Mouse (Mus musculus) heart, embryonic 14.5 days (tissue): ENCODE results near the gene Plb1. TPM values are rescaled to one million over a fixed set of nuclear protein-coding genes. Genes with fewer than 3 reads are reported as not detected.

ENCODE experiments used
- ATAC-seq: fragments of 200-750 bp; cut with Nextera tagmentation; 2 replicates; pipeline ENCODE4 v1.8.0; 2017; ENCODE audit warnings: low read depth, moderate TSS enrichment; ENCODE audit not compliant: insufficient number of reproducible peaks, insufficient read depth, low FRiP score
- H3K27ac ChIP-seq, 2 experiments: fragments of 200-500 bp in 1 of 2; fragments of 300-500 bp in 1 of 2; sonication (generic) in 1 of 2; replicated peaks in 1 of 2; 2 replicates each; pipeline ENCODE4 v1.5.1; 2012 to 2014; ENCODE audit warnings: low read depth in 2 of 2, low read length in 2 of 2, control low read depth in 1 of 2, mild to moderate bottlenecking in 1 of 2, mixed read lengths in 1 of 2; ENCODE audit not compliant: control insufficient read depth in 1 of 2, insufficient read depth in 1 of 2
- H3K27me3 ChIP-seq: fragments of 300-500 bp; sonication (generic); 2 replicates; pipeline ENCODE4 v1.6.1; 2014; ENCODE audit warnings: mild to moderate bottlenecking, low read length, control low read depth; ENCODE audit not compliant: control insufficient read depth, insufficient read depth
- H3K36me3 ChIP-seq: fragments of 300-500 bp; sonication (generic); 2 replicates; pipeline ENCODE4 v1.6.1; 2014; ENCODE audit warnings: mild to moderate bottlenecking, control low read depth, low read length, mixed read lengths; ENCODE audit not compliant: control insufficient read depth, insufficient read depth
- H3K4me1 ChIP-seq, 2 experiments: fragments of 200-500 bp in 1 of 2; fragments of 300-500 bp in 1 of 2; sonication (generic) in 1 of 2; 2 replicates each; pipeline ENCODE4 v1.6.1; 2012 to 2014; ENCODE audit warnings: low read length in 2 of 2, control low read depth in 1 of 2, mixed read lengths in 1 of 2; ENCODE audit not compliant: control insufficient read depth in 2 of 2, insufficient read depth in 2 of 2
- H3K4me2 ChIP-seq: fragments of 300-500 bp; sonication (generic); 2 replicates; pipeline ENCODE4 v1.6.1; 2014; ENCODE audit warnings: mild to moderate bottlenecking, low read length
- H3K4me3 ChIP-seq, 2 experiments: fragments of 200-500 bp in 1 of 2; fragments of 300-500 bp in 1 of 2; sonication (generic) in 1 of 2; 2 replicates each; pipeline ENCODE4 v1.5.1; 2012 to 2014; ENCODE audit warnings: low read length in 2 of 2, mild to moderate bottlenecking in 2 of 2, control low read depth in 1 of 2, low read depth in 1 of 2, moderate library complexity in 1 of 2; ENCODE audit not compliant: control insufficient read depth in 1 of 2, insufficient read depth in 1 of 2
- H3K9ac ChIP-seq: fragments of 300-500 bp; sonication (generic); 2 replicates; pipeline ENCODE4 v1.6.1; 2014; ENCODE audit warnings: mild to moderate bottlenecking, low read length
- H3K9me3 ChIP-seq: fragments of 300-500 bp; sonication (generic); 2 replicates; pipeline ENCODE4 v1.6.1; 2016; ENCODE audit warnings: low read length, control low read depth; ENCODE audit not compliant: control insufficient read depth
- WGBS: fragments of 180-500 bp; shearing (Covaris S2); extraction: QIAGEN DNeasy Blood & Tissue Kit; methylation state at CpG from one replicate; pipeline ENCODE4 v1.1.7; 2014; 5-methylcytosine and 5-hydroxymethylcytosine counted together
- polyA plus RNA-seq: library from polyadenylated mRNA; unstranded; fragments of >200 nt; fragmentation: Nextera tagmentation; extraction: Ambion mirVana; gene quantifications from 2 replicates; pipeline ENCODE4 v1.2.1, GENCODE M21; 2014

The Plb1 gene
- polyA plus RNA-seq, 1 experiment from 2014 or later: 3.2 TPM

DNA sequence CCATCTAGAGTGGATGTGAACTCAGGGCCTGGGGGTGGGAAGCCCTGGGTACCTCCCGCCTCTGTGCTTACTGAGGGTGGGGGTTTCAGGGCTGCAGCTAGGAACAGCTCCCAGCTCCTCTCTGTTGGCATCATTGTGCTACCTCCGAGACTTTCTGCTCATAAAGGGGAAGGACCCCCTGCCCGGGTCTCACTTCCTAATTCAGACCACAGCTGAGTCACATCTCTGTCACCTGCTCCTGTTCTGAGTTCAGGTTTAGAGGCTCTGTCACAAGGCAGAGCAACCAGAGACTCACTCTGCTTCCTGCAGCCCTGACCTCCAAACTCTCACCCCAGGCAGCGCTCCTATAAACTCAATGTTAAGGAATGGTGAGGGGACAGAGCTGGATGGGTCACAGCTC lies 53.8 kb downstream of the Plb1 start:
- no peak overlapping the region for H3K27ac ChIP-seq
- H3K4me3 ChIP-seq: no peak overlapping the region
- no peaks in the 10 kb centered on the region for H3K27me3 ChIP-seq
- H3K36me3 ChIP-seq: no peaks in the 10 kb centered on the region
- H3K4me1 ChIP-seq: no peaks in the 10 kb centered on the region; a peak in 1 of 4 replicates
- ATAC-seq: no peak
- 84% methylated on average over 4 of the region's 4 CpGs for WGBS
- H3K9me3 ChIP-seq: no peaks in the 10 kb centered on the region
- H3K9ac ChIP-seq: no peak overlapping the region
- no peak overlapping the region for H3K4me2 ChIP-seq

- H3K4me1 ChIP-seq: no peaks in the 10 kb centered on the region; a peak in 1 of 4 replicates
- H3K36me3 ChIP-seq: no peaks in the 10 kb centered on the region
- no peak overlapping the region for H3K9ac ChIP-seq
- H3K4me2 ChIP-seq: no peak overlapping the region
- no peak overlapping the region for H3K27ac ChIP-seq
- H3K4me3 ChIP-seq: no peak overlapping the region
- H3K27me3 ChIP-seq: no peaks in the 10 kb centered on the region
- no peak for ATAC-seq
- no peaks in the 10 kb centered on the region for H3K9me3 ChIP-seq
Measured at GRCm38 (mm10) chr5:32288021-32288420, 55.5 kb downstream of the Plb1 start.

GRCm38 (mm10) chr5:32291316-32291715 lies 58.8 kb downstream of the Plb1 start:
- Histone ChIP-seq H3K9ac (no peak overlapping the region), H3K27ac (no peak overlapping the region), H3K4me3 (no peak overlapping the region), H3K4me1 (no peaks in the 10 kb centered on the region; a peak in 1 of 4 replicates), H3K9me3 (no peaks in the 10 kb centered on the region), H3K27me3 (no peaks in the 10 kb centered on the region), H3K36me3 (no peaks in the 10 kb centered on the region), H3K4me2 (no peak overlapping the region)
- 49% methylated on average over 2 of the region's 2 CpGs for WGBS
- ATAC-seq: no peak

DNA sequence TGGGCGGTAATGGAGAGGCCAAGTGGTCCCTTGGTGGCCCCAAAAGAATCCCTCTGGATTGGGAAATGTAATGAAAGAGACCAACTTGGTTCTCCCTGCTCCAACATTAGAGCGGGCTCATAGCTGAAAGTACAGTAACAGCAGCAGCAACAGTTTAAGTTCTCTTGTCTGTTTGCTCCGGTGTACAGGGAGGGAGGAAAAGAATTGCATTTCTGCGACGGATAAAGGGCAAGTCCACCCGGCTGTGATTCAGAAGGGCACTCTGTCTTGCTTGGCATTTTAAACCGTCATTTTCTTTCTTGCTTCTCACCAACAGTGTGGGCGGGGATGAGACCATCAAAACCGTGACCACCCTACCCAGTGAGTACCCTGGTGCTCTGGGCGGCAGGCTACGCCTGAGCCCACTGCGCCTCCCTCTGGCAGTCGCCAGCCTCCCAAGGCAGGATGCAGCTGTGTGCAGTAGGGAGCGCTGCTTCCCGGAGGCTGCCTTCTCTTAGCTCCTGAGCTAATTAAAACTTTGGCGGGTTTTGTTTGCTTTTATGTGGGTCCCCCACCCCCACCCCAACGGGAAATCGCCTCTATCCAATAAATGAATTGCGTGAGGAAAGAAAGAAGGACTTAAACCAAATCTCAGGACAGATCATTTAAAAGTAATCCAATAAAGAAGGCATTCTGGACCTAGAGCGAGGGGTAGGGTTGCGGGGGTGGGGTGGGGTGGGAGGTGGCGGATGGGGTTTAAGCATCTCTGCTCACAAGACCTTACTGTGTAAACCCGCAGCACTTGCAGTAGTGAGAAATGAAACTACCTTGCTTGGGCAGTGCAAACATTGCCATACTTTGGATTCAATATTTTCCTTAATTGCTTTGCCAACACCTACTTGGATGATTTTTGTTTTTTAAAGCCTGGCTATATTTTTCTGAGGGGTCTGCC lies 70.7 kb downstream of the Plb1 start:
- Histone ChIP-seq H3K36me3 (no peaks in the 10 kb centered on the region), H3K9me3 (no peaks in the 10 kb centered on the region), H3K4me2 (peak overlapping the region; percentile 60), H3K9ac (peak overlapping the region; percentile 48), H3K4me1 (no peaks in the 10 kb centered on the region; a peak in 1 of 4 replicates), H3K27me3 (no peaks in the 10 kb centered on the region), H3K27ac (no peak overlapping the region), H3K4me3 (peak overlapping the region; percentile 25; a peak in 3 of 4 replicates)
- peak; percentile 68; the same call in 1 of the 2 replicates for ATAC-seq
- WGBS: 13% methylated on average over 23 of the region's 23 CpGs

GRCm38 (mm10) chr5:32307106-32307505 lies 74.6 kb downstream of the Plb1 start:
- H3K27me3 ChIP-seq: no peaks in the 10 kb centered on the region
- no peak overlapping the region for H3K4me2 ChIP-seq
- no peak overlapping the region for H3K27ac ChIP-seq
- no peak overlapping the region for H3K9ac ChIP-seq
- 51% methylated on average over 2 of the region's 2 CpGs for WGBS
- no peaks in the 10 kb centered on the region; a peak in 1 of 4 replicates for H3K4me1 ChIP-seq
- H3K4me3 ChIP-seq: no peak overlapping the region
- no peak for ATAC-seq
- H3K36me3 ChIP-seq: no peaks in the 10 kb centered on the region
- H3K9me3 ChIP-seq: no peaks in the 10 kb centered on the region

DNA sequence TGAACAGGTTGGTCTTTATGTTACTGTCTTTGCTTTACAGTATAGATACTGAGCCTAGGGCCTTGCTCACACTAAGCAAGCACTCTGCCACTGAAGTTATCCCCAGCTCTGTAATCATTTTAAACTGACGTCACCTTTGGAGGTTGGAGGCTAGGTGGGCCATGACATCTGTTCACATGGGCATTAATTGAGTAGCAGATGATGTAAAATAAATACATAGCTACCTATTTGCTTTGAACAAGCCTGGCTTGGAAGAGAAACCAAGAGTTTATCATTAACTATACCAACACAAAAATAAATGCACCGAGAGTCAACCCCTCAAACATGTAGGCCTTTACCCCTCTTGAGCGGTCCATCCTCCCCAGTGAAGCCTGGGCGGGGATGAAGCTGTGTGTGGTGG lies 76.1 kb downstream of the Plb1 start:
- Histone ChIP-seq H3K27me3 (no peaks in the 10 kb centered on the region), H3K9me3 (no peaks in the 10 kb centered on the region), H3K4me1 (no peaks in the 10 kb centered on the region; a peak in 1 of 4 replicates), H3K9ac (no peak overlapping the region), H3K4me2 (no peak overlapping the region), H3K4me3 (no peak overlapping the region), H3K27ac (no peak overlapping the region), H3K36me3 (no peaks in the 10 kb centered on the region)
- 82% methylated on average over 4 of the region's 4 CpGs for WGBS
- ATAC-seq: no peak

- ATAC-seq: no peak
Measured at GRCm38 (mm10) chr5:32309714-32310113, 77.2 kb downstream of the Plb1 start.

More at GRCm38 (mm10) chr5:32309714-32310113, 77.2 kb downstream of the Plb1 start:
- 42% methylated on average over 1 of the region's 1 CpGs for WGBS
- H3K4me2 ChIP-seq: no peak overlapping the region
- no peak overlapping the region for H3K4me3 ChIP-seq
- no peaks in the 10 kb centered on the region for H3K27me3 ChIP-seq
- H3K4me1 ChIP-seq: peaks cover 4 to 6% of the 10 kb centered on the region in 2 experiments; a peak in 3 of 4 replicates
- H3K27ac ChIP-seq: no peak overlapping the region
- H3K36me3 ChIP-seq: no peaks in the 10 kb centered on the region
- no peaks in the 10 kb centered on the region for H3K9me3 ChIP-seq
- H3K9ac ChIP-seq: no peak overlapping the region
